20 mouse cellular contexts compared by ENCODE assay signal in the genomic region with DNA sequence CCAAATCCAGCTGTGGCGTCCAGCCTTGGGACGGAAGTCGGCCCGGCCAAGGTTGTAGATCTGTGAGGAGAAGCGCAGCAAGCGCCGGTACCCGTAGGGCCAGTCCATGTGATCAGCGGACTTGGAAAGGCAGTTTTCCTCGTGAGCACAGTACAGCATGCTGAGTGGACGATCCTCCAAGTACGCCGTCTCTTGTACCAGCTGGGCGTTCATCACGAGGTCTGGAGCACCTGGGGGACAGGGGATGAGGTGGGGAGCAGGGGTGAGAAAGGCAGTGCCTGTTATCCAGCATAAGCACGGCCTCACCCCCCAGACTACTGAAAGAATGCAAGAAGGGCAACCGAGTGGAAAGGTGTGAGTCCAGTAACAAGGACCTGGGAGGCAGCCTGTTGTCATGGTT. TPM values are rescaled to one million over a fixed set of nuclear protein-coding genes. Genes with fewer than 3 reads are reported as not detected.
A peak's percentile ranks its signal among the peaks of the same experiment; 100 is the strongest.
DNase-seq lines count a peak whose midpoint lies in the region; ATAC-seq lines count a peak whose summit lies in the region.
"Had no signal": no experiment of that assay in that cellular context is flagged by ENCODE, and none has a peak within 500 bp of the region (broad histone marks: within the 10 kb centered on the region; RNA-seq: fewer than 3 reads in every experiment).

No protein-coding gene starts in this region.

- H3K4me3 ChIP-seq in forebrain, embryonic 10.5 days: no peak overlapping the region
- H3K4me3 ChIP-seq in forebrain, embryonic 16.5 days (replicated peaks; ENCODE audit: low read length): no peak overlapping the region
- no peak overlapping the region for H3K4me3 ChIP-seq in liver, embryonic 11.5 days (ENCODE audit: low read depth, low read length)
- H3K4me3 ChIP-seq in liver, embryonic 12.5 days: no peak overlapping the region
- H3K4me3 ChIP-seq: embryonic facial prominence, embryonic 12.5 days; forebrain, embryonic 12.5 days; neural tube, embryonic 15.5 days; stomach, embryonic 15.5 days had no signal

- H3K27ac ChIP-seq in forebrain, embryonic 10.5 days: 0 out of 2 replicates have a peak overlapping the region, but pooled peaks have one; percentile 20
- no peak overlapping the region for H3K27ac ChIP-seq in forebrain, embryonic 16.5 days (ENCODE audit: low read length)
- H3K27ac ChIP-seq in liver, embryonic 11.5 days (ENCODE audit: low read depth, low read length): no peak overlapping the region
- no peak overlapping the region for H3K27ac ChIP-seq in liver, embryonic 12.5 days
- H3K27ac ChIP-seq: embryonic facial prominence, embryonic 12.5 days; forebrain, embryonic 12.5 days; neural tube, embryonic 15.5 days had no signal

- no peak for DNase-seq in forebrain, embryonic 10.5 days (ENCODE audit: extremely low spot score, low spot score)
- peak; percentile 24 for DNase-seq in liver, embryonic 11.5 days (ENCODE audit: low spot score)
- DNase-seq in kidney, adult 9 months: peak; percentile 31
- peak; percentile 51 to 56 for DNase-seq in kidney, postnatal 36 days
- DNase-seq in T-cell, adult 2 months (ENCODE audit: low spot score): no peak
- DNase-seq in MN1 (ENCODE audit: low spot score): no peak
- DNase-seq: cerebellum, adult 18-20 months; cerebellum, postnatal 14 days; gastrocnemius, postnatal 36 days; lung, postnatal 4 days; thymus, adult 2 months; thymus, postnatal 4 days had no signal

- H3K4me1 ChIP-seq in forebrain, embryonic 10.5 days: peaks cover 14% of the 10 kb centered on the region
- H3K4me1 ChIP-seq in forebrain, embryonic 16.5 days (replicated peaks; ENCODE audit: control insufficient read depth, insufficient read depth, low read length): 0 out of 2 replicates have a peak, but pooled peaks cover 2% of the 10 kb centered on the region
- H3K4me1 ChIP-seq in liver, embryonic 11.5 days (replicated peaks; ENCODE audit: control insufficient read depth, insufficient read depth, low read length): no peaks in the 10 kb centered on the region
- no peaks in the 10 kb centered on the region for H3K4me1 ChIP-seq in liver, embryonic 12.5 days
- H3K4me1 ChIP-seq: embryonic facial prominence, embryonic 12.5 days; stomach, embryonic 15.5 days had no signal

- H3K27me3 ChIP-seq in forebrain, embryonic 10.5 days (ENCODE audit: poor library complexity, severe bottlenecking): no peaks in the 10 kb centered on the region
- no peaks in the 10 kb centered on the region for H3K27me3 ChIP-seq in forebrain, embryonic 16.5 days (replicated peaks; ENCODE audit: control insufficient read depth, insufficient read depth, low read length)
- peaks cover 3% of the 10 kb centered on the region; the same call in 1 of the 2 replicates for H3K27me3 ChIP-seq in liver, embryonic 11.5 days (replicated peaks; ENCODE audit: control insufficient read depth, insufficient read depth, low read length)
- H3K27me3 ChIP-seq in liver, embryonic 12.5 days (replicated peaks): peaks cover 3% of the 10 kb centered on the region; the same call in 1 of the 2 replicates
- H3K27me3 ChIP-seq: embryonic facial prominence, embryonic 12.5 days; forebrain, embryonic 12.5 days; neural tube, embryonic 15.5 days; stomach, embryonic 15.5 days had no signal

- WGBS in forebrain, embryonic 10.5 days: 89% methylated on average over 17 of the region's 17 CpGs
- 83% methylated on average over 17 of the region's 17 CpGs for WGBS in forebrain, embryonic 16.5 days
- WGBS in liver, embryonic 11.5 days: 85% methylated on average over 17 of the region's 17 CpGs
- 81% methylated on average over 17 of the region's 17 CpGs for WGBS in liver, embryonic 12.5 days (ENCODE audit: insufficient replicate concordance)

- no peak overlapping the region for H3K9ac ChIP-seq in forebrain, embryonic 16.5 days (replicated peaks; ENCODE audit: low read depth, low read length)
- no peak overlapping the region for H3K9ac ChIP-seq in liver, embryonic 11.5 days (ENCODE audit: low read depth, low read length)
- H3K9ac ChIP-seq in liver, embryonic 12.5 days: no peak overlapping the region
- H3K9ac ChIP-seq: embryonic facial prominence, embryonic 12.5 days; forebrain, embryonic 12.5 days; neural tube, embryonic 15.5 days; stomach, embryonic 15.5 days had no signal

- H3K4me2 ChIP-seq in forebrain, embryonic 16.5 days (ENCODE audit: low read length): no peak overlapping the region
- H3K4me2 ChIP-seq in liver, embryonic 11.5 days: no peak overlapping the region
- H3K4me2 ChIP-seq in liver, embryonic 12.5 days: no peak overlapping the region
- H3K4me2 ChIP-seq: embryonic facial prominence, embryonic 12.5 days; forebrain, embryonic 12.5 days; neural tube, embryonic 15.5 days; stomach, embryonic 15.5 days had no signal

- H3K36me3 ChIP-seq in forebrain, embryonic 10.5 days (replicated peaks): peaks cover 6% of the 10 kb centered on the region
- no peaks in the 10 kb centered on the region for H3K36me3 ChIP-seq in forebrain, embryonic 16.5 days (ENCODE audit: control insufficient read depth, insufficient read depth)
- no peaks in the 10 kb centered on the region for H3K36me3 ChIP-seq in liver, embryonic 11.5 days (ENCODE audit: control insufficient read depth, insufficient read depth, low read length)
- H3K36me3 ChIP-seq in liver, embryonic 12.5 days: peaks cover 6% of the 10 kb centered on the region; the same call in 1 of the 2 replicates
- H3K36me3 ChIP-seq: neural tube, embryonic 15.5 days; stomach, embryonic 15.5 days had no signal

- no peak for ATAC-seq in forebrain, embryonic 16.5 days
- no peak for ATAC-seq in liver, embryonic 11.5 days (replicated peaks; ENCODE audit: low FRiP score)
- no peak for ATAC-seq in liver, embryonic 12.5 days
- ATAC-seq: hindbrain, embryonic 16.5 days; intestine, embryonic 16.5 days had no signal

- H3K9me3 ChIP-seq in forebrain, embryonic 10.5 days: no peaks in the 10 kb centered on the region
- H3K9me3 ChIP-seq in forebrain, embryonic 16.5 days (ENCODE audit: control insufficient read depth, low read length): no peaks in the 10 kb centered on the region
- no peaks in the 10 kb centered on the region for H3K9me3 ChIP-seq in liver, embryonic 11.5 days (ENCODE audit: control insufficient read depth, low read length)
- H3K9me3 ChIP-seq in liver, embryonic 12.5 days (replicated peaks): no peaks in the 10 kb centered on the region
- H3K9me3 ChIP-seq: embryonic facial prominence, embryonic 12.5 days; forebrain, embryonic 12.5 days; neural tube, embryonic 15.5 days; stomach, embryonic 15.5 days had no signal

RNA-seq across cellular contexts. Expression of a gene that starts 12.7 kb away (rescaled TPM):
- 0.12 and 0.31 TPM in 2 replicates for polyA plus RNA-seq in forebrain, embryonic 10.5 days (2016; fragmentation: Nextera tagmentation; extraction: Ambion mirVana)
- 0.12 and 0.13 TPM in 2 replicates for polyA plus RNA-seq in forebrain, embryonic 16.5 days (2015; fragmentation: Nextera tagmentation; extraction: Ambion mirVana)
- 0.16 and 0.18 TPM in 2 replicates for polyA plus RNA-seq in liver, embryonic 11.5 days (2014; fragmentation: Nextera tagmentation; extraction: Ambion mirVana)
- polyA plus RNA-seq in liver, embryonic 12.5 days (2016; fragmentation: Nextera tagmentation; extraction: Ambion mirVana): 0.08 and 0.11 TPM in 2 replicates

Comparison
In these comparisons a context has a peak if more than half of its experiments do, and no peak if none do; other contexts are left out.
1. DNase-seq: peak in liver, embryonic 11.5 days (single experiment), kidney, adult 9 months (single experiment) and kidney, postnatal 36 days (2 of 2); none in forebrain, embryonic 10.5 days (single experiment), T-cell, adult 2 months (single experiment) and MN1 (single experiment).